Mouse (Mus musculus) embryonic facial prominence, embryonic 10.5 days (tissue): ENCODE results near the gene Kdm3a. TPM values are rescaled to one million over a fixed set of nuclear protein-coding genes. Genes with fewer than 3 reads are reported as not detected.

ENCODE experiments used
- DNase-seq: peaks from one replicate; pipeline ENCODE4 v3.0.0-alpha.2; 2017; ENCODE audit warnings: low spot score
- H3K27ac ChIP-seq: fragments of 300-500 bp; sonication (generic); replicated peaks from 2 replicates; pipeline ENCODE4 v1.5.1; 2016; ENCODE audit warnings: mild to moderate bottlenecking
- H3K27me3 ChIP-seq: fragments of 300-500 bp; sonication (generic); replicated peaks from 2 replicates; pipeline ENCODE4 v1.6.1; 2016; ENCODE audit warnings: low read depth, mild to moderate bottlenecking; ENCODE audit not compliant: poor library complexity, severe bottlenecking
- H3K36me3 ChIP-seq: fragments of 300-500 bp; sonication (generic); replicated peaks from 2 replicates; pipeline ENCODE4 v1.6.1; 2016; ENCODE audit warnings: mild to moderate bottlenecking, moderate library complexity
- H3K4me1 ChIP-seq: fragments of 300-500 bp; sonication (generic); 2 replicates; pipeline ENCODE4 v1.6.1; 2016
- H3K4me3 ChIP-seq: fragments of 300-500 bp; sonication (generic); 2 replicates; pipeline ENCODE4 v1.5.1; 2016; ENCODE audit warnings: mild to moderate bottlenecking, moderate library complexity
- H3K9me3 ChIP-seq: fragments of 300-500 bp; sonication (generic); 2 replicates; pipeline ENCODE4 v1.6.1; 2016; ENCODE audit warnings: mild to moderate bottlenecking
- WGBS: fragments of 180-500 bp; shearing (Covaris S2); methylation state at CpG from one replicate; pipeline ENCODE4 v1.1.7; 2016; 5-methylcytosine and 5-hydroxymethylcytosine counted together
- polyA plus RNA-seq: library from polyadenylated mRNA; unstranded; fragments of >200 nt; fragmentation: Nextera tagmentation; extraction: Ambion mirVana; gene quantifications from 2 replicates; pipeline ENCODE4 v1.2.1, GENCODE M21; 2016

The Kdm3a gene
- 69.5 and 80.3 TPM in 2 replicates for polyA plus RNA-seq

DNA sequence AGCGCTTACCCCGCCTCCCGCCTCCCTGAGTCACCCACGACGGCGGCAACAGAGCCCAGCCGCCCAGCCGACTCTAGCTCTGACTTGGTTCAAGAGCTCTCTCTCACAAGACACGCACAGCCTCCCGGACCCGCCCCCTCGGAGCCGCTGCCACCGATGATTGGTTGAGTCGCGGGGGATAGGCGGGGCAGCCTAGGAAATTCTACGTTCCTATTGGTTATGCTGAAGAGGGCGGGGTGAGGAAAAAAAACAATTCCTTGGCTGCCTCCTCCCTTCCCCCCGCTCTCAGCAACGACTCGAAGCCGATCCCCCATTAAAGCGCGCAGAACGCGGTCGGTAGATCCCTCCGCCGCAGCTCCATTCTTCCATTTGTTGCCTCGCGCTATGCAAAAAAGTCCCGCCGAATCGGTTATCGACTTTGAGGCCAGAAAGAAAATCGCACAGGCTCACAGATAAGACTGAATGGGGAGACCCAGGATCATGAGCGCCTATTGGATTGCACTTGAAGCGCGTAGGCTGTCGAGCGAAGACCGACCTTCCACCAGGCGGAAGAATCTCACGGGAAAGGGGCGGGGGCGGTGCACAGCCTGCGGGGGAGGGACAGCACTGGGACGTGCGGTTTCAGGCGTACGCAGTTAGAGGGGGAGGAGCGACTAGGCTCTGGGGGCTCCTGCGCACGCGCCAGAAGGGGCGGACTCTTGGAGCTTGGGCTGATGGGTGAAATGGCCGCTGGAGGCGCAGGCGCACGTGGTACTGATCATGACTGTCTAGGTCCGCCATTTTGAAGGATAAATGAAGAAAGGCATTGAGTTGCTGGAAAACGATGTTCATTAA, at the start of gene Kdm3a:
Gene Kdm3a, minus strand, starts transcription at position 162 of the 834 bp plus-strand sequence.
- Histone ChIP-seq H3K36me3 (peaks cover 32% of the 10 kb centered on the region), H3K9me3 (no peaks in the 10 kb centered on the region; the same call in 1 of the 2 replicates), H3K4me1 (peaks cover 24% of the 10 kb centered on the region), H3K27me3 (peaks cover 19% of the 10 kb centered on the region), H3K4me3 (peak within 1 kb of the TSS; percentile 91), H3K27ac (peak within 1 kb of the TSS; percentile 96)
- DNase-seq: peak; percentile 99
- under 1% methylated on average over 63 of the region's 63 CpGs for WGBS

DNA sequence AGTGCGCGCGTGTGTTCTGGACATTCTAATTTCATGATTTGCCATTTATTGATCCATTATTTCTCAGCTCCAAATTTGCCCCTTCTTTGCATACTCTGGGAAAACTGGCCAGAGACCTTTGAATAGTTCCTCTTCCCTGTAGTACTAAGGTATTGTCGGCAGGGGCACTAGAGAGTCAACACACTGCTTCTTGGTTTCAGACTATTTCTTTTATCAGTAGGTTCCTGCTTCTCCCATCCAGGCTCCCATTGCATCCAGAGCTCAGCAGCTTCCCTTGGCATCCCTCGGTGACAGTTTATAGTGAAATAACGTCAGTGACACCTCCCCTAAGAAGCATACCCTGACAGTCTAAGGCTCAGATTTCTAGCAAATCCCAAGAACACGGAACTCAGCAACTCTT, 46.1 kb upstream of the Kdm3a start:
- no peaks in the 10 kb centered on the region for H3K27me3 ChIP-seq
- H3K4me1 ChIP-seq: no peaks in the 10 kb centered on the region
- no peaks in the 10 kb centered on the region for H3K9me3 ChIP-seq
- WGBS: 65% methylated on average over 7 of the region's 7 CpGs
- DNase-seq: no peak
- no peaks in the 10 kb centered on the region for H3K36me3 ChIP-seq
- no peak overlapping the region for H3K27ac ChIP-seq
- no peak overlapping the region for H3K4me3 ChIP-seq

DNA sequence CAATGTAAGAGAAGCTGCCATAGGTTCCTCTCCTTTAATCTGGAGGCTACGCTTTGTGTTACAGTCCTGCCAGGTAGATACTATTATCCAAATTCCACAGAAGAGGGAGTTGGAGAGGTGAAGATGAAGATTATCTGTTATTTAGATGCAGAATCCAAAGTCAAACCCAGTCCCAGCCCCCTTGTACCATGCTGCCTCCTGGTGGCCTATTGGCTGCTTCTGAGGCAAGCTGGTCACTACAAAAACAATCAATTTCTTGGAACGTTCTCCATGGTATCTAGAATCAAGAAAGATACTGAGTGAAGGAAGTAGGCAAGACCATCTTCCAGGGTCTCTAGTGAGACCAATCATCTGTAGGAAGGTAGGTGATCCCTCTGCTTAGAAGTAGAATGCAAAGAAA, 40.4 kb upstream of the Kdm3a start:
- DNase-seq: no peak
- Histone ChIP-seq H3K4me1 (no peaks in the 10 kb centered on the region), H3K9me3 (no peaks in the 10 kb centered on the region), H3K27me3 (no peaks in the 10 kb centered on the region), H3K36me3 (no peaks in the 10 kb centered on the region), H3K4me3 (no peak overlapping the region), H3K27ac (no peak overlapping the region)
- WGBS: 69% methylated on average over 2 of the region's 2 CpGs

DNA sequence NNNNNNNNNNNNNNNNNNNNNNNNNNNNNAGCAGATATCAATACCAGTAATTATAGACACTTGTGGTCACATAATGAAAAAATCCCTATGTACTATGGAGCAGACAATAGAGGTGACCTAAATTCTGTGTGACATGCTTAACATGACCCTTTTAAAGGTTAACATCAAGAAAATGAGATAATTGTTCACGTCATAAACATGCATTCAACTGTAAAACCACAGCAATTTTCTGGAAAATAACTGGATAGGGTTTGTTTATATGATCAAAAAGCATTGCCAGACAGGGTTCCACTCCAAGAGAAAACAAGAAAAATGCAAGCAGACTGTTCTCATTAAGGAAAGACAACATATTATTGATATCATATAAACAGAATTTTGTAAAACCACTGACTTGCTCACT, 31.7 kb upstream of the Kdm3a start:
- 70% methylated on average over 1 of the region's 1 CpGs for WGBS
- Histone ChIP-seq H3K27me3 (no peaks in the 10 kb centered on the region; the same call in 1 of the 2 replicates), H3K27ac (no peak overlapping the region), H3K4me3 (no peak overlapping the region), H3K36me3 (no peaks in the 10 kb centered on the region), H3K9me3 (no peaks in the 10 kb centered on the region; the same call in 1 of the 2 replicates), H3K4me1 (no peaks in the 10 kb centered on the region)
- no peak for DNase-seq

DNA sequence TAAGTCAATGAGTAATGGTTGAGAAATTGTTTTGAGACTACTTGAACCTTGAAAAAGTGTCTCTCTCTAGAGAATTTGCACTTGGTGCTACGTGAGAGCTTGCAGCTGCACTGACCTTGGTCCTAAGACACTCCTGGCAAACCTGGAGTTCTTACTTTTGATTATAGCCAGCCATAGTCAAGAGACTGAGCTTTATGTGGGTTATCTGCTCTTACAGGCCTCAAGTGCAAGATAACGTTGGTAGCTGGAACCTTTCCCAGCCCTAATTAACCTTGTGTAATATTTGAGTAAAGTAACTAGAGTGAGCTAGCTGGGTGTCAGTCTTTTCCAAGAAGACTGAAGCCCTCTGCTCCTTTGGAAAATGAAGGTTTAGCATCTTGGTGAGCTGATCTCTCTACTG, 25.5 kb upstream of the Kdm3a start:
- WGBS: 86% methylated on average over 2 of the region's 2 CpGs
- DNase-seq: no peak
- Histone ChIP-seq H3K36me3 (no peaks in the 10 kb centered on the region), H3K27ac (no peak overlapping the region), H3K9me3 (no peaks in the 10 kb centered on the region), H3K4me1 (no peaks in the 10 kb centered on the region), H3K27me3 (no peaks in the 10 kb centered on the region; the same call in 1 of the 2 replicates), H3K4me3 (no peak overlapping the region)

DNA sequence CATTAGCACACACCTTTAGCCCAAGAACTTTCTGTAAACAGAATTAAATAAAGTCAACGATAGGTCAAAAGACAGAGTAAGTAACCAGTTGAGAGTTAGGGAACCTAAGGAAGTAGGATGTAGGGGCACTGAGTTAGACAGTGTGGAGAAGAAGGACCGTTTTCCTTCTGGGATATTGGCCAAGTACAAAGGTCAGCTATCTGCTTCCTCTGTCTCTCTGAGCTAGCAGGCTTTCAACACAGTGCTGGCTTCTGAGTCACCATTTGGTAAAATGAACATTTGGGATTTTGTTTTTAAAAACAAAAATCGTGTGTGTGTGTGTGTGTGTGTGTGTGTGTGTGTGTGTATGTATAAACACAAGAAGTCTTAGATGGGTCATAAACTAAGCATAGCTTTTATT, 23.0 kb upstream of the Kdm3a start:
- Histone ChIP-seq H3K4me1 (no peaks in the 10 kb centered on the region), H3K27ac (no peak overlapping the region), H3K4me3 (no peak overlapping the region), H3K27me3 (no peaks in the 10 kb centered on the region), H3K36me3 (no peaks in the 10 kb centered on the region), H3K9me3 (no peaks in the 10 kb centered on the region)
- 79% methylated on average over 3 of the region's 3 CpGs for WGBS
- no peak for DNase-seq

DNA sequence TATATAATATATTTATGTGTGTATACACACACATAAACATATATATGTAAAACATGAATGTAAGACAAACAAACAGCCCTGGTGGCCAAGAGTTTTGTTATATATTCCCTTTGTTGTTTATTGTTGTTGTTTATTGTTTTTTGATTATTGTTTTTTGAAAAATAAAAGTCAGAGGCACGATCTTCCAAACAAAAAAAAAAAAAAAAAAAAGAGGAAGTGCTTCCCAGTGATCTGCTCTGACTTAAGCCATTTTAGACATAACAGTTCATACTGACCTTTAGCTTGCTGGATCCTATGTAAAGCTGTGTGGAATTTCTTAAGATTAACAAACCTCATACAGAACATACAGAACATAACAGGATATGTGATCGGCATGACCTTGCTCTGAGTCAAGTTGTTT, 19.1 kb upstream of the Kdm3a start:
- no peak for DNase-seq
- Histone ChIP-seq H3K36me3 (no peaks in the 10 kb centered on the region), H3K27ac (no peak overlapping the region), H3K9me3 (no peaks in the 10 kb centered on the region), H3K27me3 (no peaks in the 10 kb centered on the region), H3K4me3 (no peak overlapping the region), H3K4me1 (no peaks in the 10 kb centered on the region)
- WGBS: 90% methylated on average over 2 of the region's 2 CpGs

DNA sequence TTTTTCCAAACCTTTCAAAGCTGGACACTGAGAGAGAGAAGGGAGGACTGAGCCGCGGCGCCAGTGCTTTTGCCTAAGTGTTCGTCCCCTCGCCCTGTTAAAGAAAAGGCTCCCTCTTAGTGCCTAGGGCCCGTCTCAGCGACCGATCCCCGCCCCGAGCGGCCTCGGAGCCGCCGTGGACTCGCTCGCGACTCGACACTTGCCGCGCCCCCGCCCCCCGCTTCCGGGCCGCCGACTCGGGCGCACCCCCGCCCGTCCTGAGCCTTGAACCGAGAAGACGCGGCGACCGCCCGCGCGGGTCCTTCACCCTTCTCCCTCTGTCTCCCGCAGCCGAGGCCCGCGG, 333 bp downstream of the Kdm3a start:
- H3K27me3 ChIP-seq: peaks cover 14% of the 10 kb centered on the region
- H3K9me3 ChIP-seq: no peaks in the 10 kb centered on the region; the same call in 1 of the 2 replicates
- peak overlapping the region; percentile 96 for H3K27ac ChIP-seq
- peaks cover 24% of the 10 kb centered on the region for H3K4me1 ChIP-seq
- DNase-seq: no peak
- under 1% methylated on average over 41 of the region's 41 CpGs for WGBS
- H3K4me3 ChIP-seq: peak overlapping the region; percentile 91
- H3K36me3 ChIP-seq: peaks cover 37% of the 10 kb centered on the region

DNA sequence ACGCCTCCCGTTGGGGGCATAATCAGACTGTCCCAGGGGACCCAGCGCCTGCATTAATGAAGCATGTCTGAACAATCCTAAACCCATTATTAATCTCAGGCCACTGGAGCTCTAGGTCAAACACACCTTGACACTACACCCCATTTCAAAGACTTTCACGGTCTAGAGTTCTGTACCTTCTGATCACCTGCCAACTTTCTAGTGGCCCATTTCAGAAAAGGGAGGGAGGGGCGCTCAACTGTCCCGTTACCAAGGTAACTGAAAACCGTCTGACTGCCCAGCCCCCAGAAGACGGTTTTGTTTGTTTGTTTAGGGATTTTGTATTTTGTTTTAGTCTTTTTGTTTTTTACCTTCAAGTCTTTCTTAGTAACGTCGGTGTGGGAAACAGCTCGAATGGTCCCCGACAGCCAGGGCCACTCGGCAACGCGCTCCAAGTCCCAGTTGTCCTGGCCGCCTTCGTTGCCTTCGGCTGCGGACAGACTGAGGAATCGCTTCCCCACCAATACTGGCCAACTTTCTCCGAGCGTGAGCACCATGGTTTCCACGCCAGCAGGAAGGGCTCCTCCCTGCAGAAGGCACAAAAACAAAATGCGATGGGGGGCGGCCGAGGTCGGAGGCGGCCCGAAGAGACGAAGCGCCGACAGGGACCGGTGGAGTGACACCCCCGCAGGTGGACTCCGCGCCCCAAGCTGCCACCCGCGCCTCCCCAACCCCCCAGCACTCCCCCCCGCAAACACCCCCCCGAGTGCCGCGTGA, 906 bp downstream of the Kdm3a start:
- H3K36me3 ChIP-seq: peaks cover 43% of the 10 kb centered on the region
- WGBS: 4% methylated on average over 42 of the region's 42 CpGs

DNA sequence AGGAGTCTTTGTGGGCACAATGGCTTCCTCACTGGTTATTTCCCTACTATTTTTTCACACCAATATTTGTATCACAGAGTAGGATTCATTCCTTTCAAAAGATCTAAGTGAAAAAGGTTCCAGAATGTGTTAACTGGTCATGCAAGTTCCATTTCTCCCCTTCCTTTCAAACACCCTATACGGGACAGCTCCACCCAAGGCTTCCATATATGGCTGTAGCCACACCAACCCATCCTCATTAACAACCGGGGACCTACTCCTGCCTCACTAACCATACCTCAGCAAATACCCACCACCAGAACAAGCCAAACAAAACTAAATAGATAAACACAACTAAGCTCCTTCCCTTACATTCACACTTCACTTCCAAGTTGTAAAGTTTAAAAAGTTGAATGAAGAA, 1.6 kb downstream of the Kdm3a start:
- peaks cover 24% of the 10 kb centered on the region for H3K4me1 ChIP-seq
- peaks cover 50% of the 10 kb centered on the region for H3K36me3 ChIP-seq
- DNase-seq: no peak
- no peak overlapping the region for H3K27ac ChIP-seq
- 13% methylated on average over 2 of the region's 2 CpGs for WGBS
- 0 out of 2 replicates have a peak, but pooled peaks cover 4% of the 10 kb centered on the region for H3K27me3 ChIP-seq
- peak overlapping the region; percentile 91 for H3K4me3 ChIP-seq
- H3K9me3 ChIP-seq: no peaks in the 10 kb centered on the region; the same call in 1 of the 2 replicates

More for the DNA sequence above, 906 bp downstream of the Kdm3a start:
- H3K27ac ChIP-seq: peak overlapping the region; percentile 96
- peak overlapping the region; percentile 91 for H3K4me3 ChIP-seq
- H3K4me1 ChIP-seq: peaks cover 24% of the 10 kb centered on the region
- no peaks in the 10 kb centered on the region; the same call in 1 of the 2 replicates for H3K9me3 ChIP-seq
- H3K27me3 ChIP-seq: peaks cover 8% of the 10 kb centered on the region
- DNase-seq: peak; percentile 55

DNA sequence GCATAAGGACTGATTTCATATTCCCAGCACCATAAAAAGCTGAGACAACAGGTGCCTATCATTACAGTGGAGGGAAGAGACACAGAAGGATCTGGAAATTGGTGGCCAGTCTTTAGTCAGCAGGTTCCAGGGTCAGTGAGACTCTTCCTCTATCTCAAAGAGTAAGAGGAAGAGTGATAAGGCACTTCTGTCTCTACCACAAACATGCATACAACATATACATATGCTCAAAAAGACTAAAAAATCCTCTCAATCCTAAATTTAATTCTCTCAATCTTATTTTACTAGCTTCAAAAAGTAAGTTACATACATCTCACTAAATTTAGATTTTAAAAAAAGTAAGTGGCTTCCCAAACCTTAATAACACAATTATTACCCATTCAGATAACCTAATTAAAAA, 5.5 kb downstream of the Kdm3a start:
- Histone ChIP-seq H3K27me3 (no peaks in the 10 kb centered on the region), H3K9me3 (no peaks in the 10 kb centered on the region), H3K27ac (no peak overlapping the region), H3K36me3 (peaks cover 89% of the 10 kb centered on the region), H3K4me1 (peaks cover 31% of the 10 kb centered on the region), H3K4me3 (no peak overlapping the region)
- DNase-seq: no peak

DNA sequence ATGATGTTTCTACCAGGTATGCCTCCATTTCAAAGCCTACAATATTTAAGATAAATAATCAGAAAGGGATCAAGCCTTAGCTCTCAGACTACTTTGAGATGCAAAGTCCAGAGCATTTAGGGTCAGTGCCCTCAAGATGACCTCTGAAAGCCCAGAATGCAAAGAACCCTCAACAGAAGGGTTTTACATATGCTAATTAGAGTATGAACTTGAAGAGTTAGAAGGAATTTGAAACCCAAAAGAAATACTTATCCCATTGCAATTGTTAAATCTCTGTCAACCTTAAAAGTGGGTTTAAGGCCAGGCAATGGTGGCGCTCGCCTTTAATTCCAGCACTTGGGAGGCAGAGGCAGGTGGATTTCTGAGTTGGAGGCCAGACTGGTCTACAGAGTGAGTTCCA, 6.8 kb downstream of the Kdm3a start:
- no peak for DNase-seq
- H3K4me1 ChIP-seq: peaks cover 23% of the 10 kb centered on the region
- H3K4me3 ChIP-seq: no peak overlapping the region
- no peaks in the 10 kb centered on the region for H3K9me3 ChIP-seq
- H3K36me3 ChIP-seq: peaks cover 99% of the 10 kb centered on the region
- H3K27me3 ChIP-seq: no peaks in the 10 kb centered on the region
- no peak overlapping the region for H3K27ac ChIP-seq
- 93% methylated on average over 2 of the region's 2 CpGs for WGBS

DNA sequence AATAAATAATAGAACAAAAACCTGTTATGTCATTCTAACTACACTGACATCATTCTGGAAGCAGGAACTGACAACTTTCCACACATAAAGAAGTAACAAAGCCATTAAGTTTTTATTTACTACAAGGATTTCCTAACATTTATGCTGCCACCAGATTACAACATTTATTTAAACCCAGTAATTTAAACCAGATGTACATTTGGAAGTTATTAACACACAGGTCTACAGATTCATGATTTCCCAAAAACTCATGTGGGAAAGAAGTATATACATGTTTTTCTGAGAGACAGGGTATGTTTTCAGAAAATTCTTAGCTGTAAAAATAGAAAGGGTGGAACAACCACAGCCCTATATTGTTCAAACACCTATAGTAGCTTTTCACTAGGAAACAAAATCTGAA, 8.1 kb downstream of the Kdm3a start:
- Histone ChIP-seq H3K27ac (no peak overlapping the region), H3K4me3 (no peak overlapping the region), H3K4me1 (peaks cover 10% of the 10 kb centered on the region), H3K27me3 (no peaks in the 10 kb centered on the region), H3K36me3 (peaks cover 99% of the 10 kb centered on the region), H3K9me3 (no peaks in the 10 kb centered on the region)
- DNase-seq: no peak
